Mouse (Mus musculus) MEL (cell line): ENCODE measurements at regions not wholly inside any gene's neighbourhood (a gene's known extent, or its start where the extent isn't known, plus 50 kb on each side); places are given as distances from the start of the nearest gene placed in this dataset.

Experiments
- DNase-seq: peaks from one replicate; pipeline ENCODE4 v3.0.0; 2011; ENCODE audit warnings: low read depth, low spot score
- H3K27ac ChIP-seq: 2 replicates; pipeline ENCODE4 v1.5.1; 2012; ENCODE audit warnings: low read depth, mild to moderate bottlenecking, control low read depth, low read length, moderate library complexity; ENCODE audit not compliant: control insufficient read depth
- H3K27me3 ChIP-seq, 2 experiments: fragments of 150-350 bp in 1 of 2; sonication (generic) in 1 of 2; 2 replicates each; pipeline ENCODE4 v1.6.1; 2012; ENCODE audit warnings: low read length in 2 of 2, mild to moderate bottlenecking in 2 of 2, improper control_type of control experiment in 1 of 2, moderate library complexity in 1 of 2; ENCODE audit not compliant: insufficient read depth in 2 of 2, control insufficient read depth in 1 of 2
- H3K36me3 ChIP-seq, 2 experiments: 2 replicates each; pipeline ENCODE4 v1.6.1; 2012 to 2014; ENCODE audit warnings: low read length in 2 of 2, improper control_type of control experiment in 1 of 2, inconsistent platforms in 1 of 2, mild to moderate bottlenecking in 1 of 2; ENCODE audit not compliant: insufficient read depth in 2 of 2, control insufficient read depth in 1 of 2
- H3K4me1 ChIP-seq, 2 experiments: fragments of 150-350 bp in 1 of 2; sonication (generic) in 1 of 2; 2 replicates each; pipeline ENCODE4 v1.6.1; 2012; ENCODE audit warnings: low read length in 2 of 2, improper control_type of control experiment in 1 of 2, mild to moderate bottlenecking in 1 of 2; ENCODE audit not compliant: insufficient read depth in 2 of 2, control insufficient read depth in 1 of 2
- H3K4me3 ChIP-seq, 2 experiments: fragments of 150-350 bp in 1 of 2; sonication (generic) in 1 of 2; 2 replicates each; pipeline ENCODE4 v1.5.1; 2012; ENCODE audit warnings: low read depth in 2 of 2, low read length in 2 of 2, mild to moderate bottlenecking in 2 of 2, moderate library complexity in 2 of 2, control low read depth in 1 of 2, improper control_type of control experiment in 1 of 2; ENCODE audit not compliant: control insufficient read depth in 1 of 2, insufficient read depth in 1 of 2
- H3K79me2 ChIP-seq: 2 replicates; pipeline ENCODE4 v1.6.1; 2012; ENCODE audit warnings: mild to moderate bottlenecking, low read length, moderate library complexity; ENCODE audit not compliant: control insufficient read depth, poor library complexity, insufficient read depth
- H3K9ac ChIP-seq: 2 replicates; pipeline ENCODE4 v1.6.1; 2012; ENCODE audit warnings: low read depth, mild to moderate bottlenecking, control low read depth, low read length, moderate library complexity; ENCODE audit not compliant: control insufficient read depth, poor library complexity, severe bottlenecking
- H3K9me3 ChIP-seq: fragments of 150-350 bp; sonication (generic); replicated peaks from 2 replicates; pipeline ENCODE4 v1.6.1; 2012; ENCODE audit warnings: mild to moderate bottlenecking, low read length, improper control_type of control experiment, moderate library complexity; ENCODE audit not compliant: insufficient read depth
- BHLHE40 ChIP-seq: IDR thresholded peaks from 2 replicates; pipeline ENCODE4 v1.6.1; 2012; ENCODE audit warnings: low read depth, mild to moderate bottlenecking, inconsistent platforms, low read length, improper control_type of control experiment, borderline replicate concordance
- CHD1 ChIP-seq: IDR thresholded peaks from 2 replicates; pipeline ENCODE4 v1.6.1; 2012; ENCODE audit warnings: low read depth, mild to moderate bottlenecking, inconsistent platforms, low read length, improper control_type of control experiment
- CHD2 ChIP-seq: IDR thresholded peaks from 2 replicates; pipeline ENCODE4 v1.6.1; 2011; ENCODE audit warnings: low read length, improper control_type of control experiment
- CTCF ChIP-seq, 3 experiments: IDR thresholded peaks in 2 of 3; conservative IDR thresholded peaks in 1 of 3; 2 replicates each; pipeline ENCODE4 v1.5.1; 2011 to 2012; ENCODE audit warnings: low read length in 3 of 3, low read depth in 2 of 3, mild to moderate bottlenecking in 2 of 3, improper control_type of control experiment in 1 of 3, inconsistent platforms in 1 of 3, mixed read lengths in 1 of 3, moderate library complexity in 1 of 3; ENCODE audit not compliant: control insufficient read depth in 1 of 3, insufficient read depth in 1 of 3, poor library complexity in 1 of 3, severe bottlenecking in 1 of 3
- E2F4 ChIP-seq: IDR thresholded peaks from 2 replicates; pipeline ENCODE4 v1.6.1; 2011; ENCODE audit warnings: low read depth, low read length, improper control_type of control experiment, borderline replicate concordance
- ELF1 ChIP-seq: IDR thresholded peaks from 2 replicates; pipeline ENCODE4 v1.6.1; 2014; ENCODE audit warnings: low read depth, mild to moderate bottlenecking, inconsistent platforms, low read length, improper control_type of control experiment, moderate library complexity
- JUND ChIP-seq: IDR thresholded peaks from 2 replicates; pipeline ENCODE4 v1.6.1; 2011; ENCODE audit warnings: low read depth, mild to moderate bottlenecking, improper control_type of control experiment, low read length
- MAFK ChIP-seq: IDR thresholded peaks from 2 replicates; pipeline ENCODE4 v1.6.1; 2011; ENCODE audit warnings: low read depth, mild to moderate bottlenecking, low read length, improper control_type of control experiment, borderline replicate concordance
- MAZ ChIP-seq: IDR thresholded peaks from 2 replicates; pipeline ENCODE4 v1.6.1; 2012; ENCODE audit warnings: low read depth, mild to moderate bottlenecking, inconsistent platforms, low read length, improper control_type of control experiment
- MEF2A ChIP-seq: IDR thresholded peaks from 2 replicates; pipeline ENCODE4 v1.6.1; 2014; ENCODE audit warnings: low read depth, mild to moderate bottlenecking, inconsistent platforms, low read length, improper control_type of control experiment; ENCODE audit not compliant: poor library complexity, insufficient replicate concordance, severe bottlenecking; ENCODE audit errors: extremely low read depth
- MXI1 ChIP-seq: IDR thresholded peaks from 2 replicates; pipeline ENCODE4 v1.6.1; 2011; ENCODE audit warnings: mild to moderate bottlenecking, low read depth, low read length, improper control_type of control experiment
- MYB ChIP-seq: IDR thresholded peaks from 2 replicates; pipeline ENCODE4 v1.6.1; 2011; ENCODE audit warnings: mild to moderate bottlenecking, low read depth, low read length, improper control_type of control experiment
- POLR2A ChIP-seq, 2 experiments: IDR thresholded peaks; 2 replicates each; pipeline ENCODE4 v1.6.1; 2011 to 2012; ENCODE audit warnings: low read length in 2 of 2, mild to moderate bottlenecking in 2 of 2, control low read depth in 1 of 2, improper control_type of control experiment in 1 of 2, low read depth in 1 of 2, moderate library complexity in 1 of 2; ENCODE audit not compliant: control insufficient read depth in 1 of 2, insufficient read depth in 1 of 2, poor library complexity in 1 of 2
- RAD21 ChIP-seq: IDR thresholded peaks from 2 replicates; pipeline ENCODE4 v1.6.1; 2011; ENCODE audit warnings: mild to moderate bottlenecking, low read depth, low read length, improper control_type of control experiment
- RCOR1 ChIP-seq: IDR thresholded peaks from 2 replicates; pipeline ENCODE4 v1.6.1; 2012; ENCODE audit warnings: low read depth, mild to moderate bottlenecking, inconsistent platforms, low read length, improper control_type of control experiment
- SMC3 ChIP-seq: IDR thresholded peaks from 2 replicates; pipeline ENCODE4 v1.6.1; 2011; ENCODE audit warnings: low read depth, low read length, improper control_type of control experiment
- TAL1 ChIP-seq: IDR thresholded peaks from 2 replicates; pipeline ENCODE4 v1.6.1; 2012; ENCODE audit warnings: mild to moderate bottlenecking, inconsistent platforms, low read length, moderate library complexity, mixed read lengths
- TCF12 ChIP-seq: IDR thresholded peaks from 2 replicates; pipeline ENCODE4 v1.6.1; 2014; ENCODE audit warnings: low read depth, mild to moderate bottlenecking, inconsistent platforms, low read length, improper control_type of control experiment, moderate library complexity
- USF1 ChIP-seq: IDR thresholded peaks from 2 replicates; pipeline ENCODE4 v1.6.1; 2014; ENCODE audit warnings: low read depth, mild to moderate bottlenecking, inconsistent platforms, low read length, improper control_type of control experiment, moderate library complexity
- USF2 ChIP-seq, 2 experiments: IDR thresholded peaks; 2 replicates each; pipeline ENCODE4 v1.6.1; 2011 to 2012; ENCODE audit warnings: improper control_type of control experiment in 2 of 2, low read length in 2 of 2, borderline replicate concordance in 1 of 2, inconsistent platforms in 1 of 2, low read depth in 1 of 2, mild to moderate bottlenecking in 1 of 2; ENCODE audit not compliant: insufficient read depth in 1 of 2
- ZMIZ1 ChIP-seq: IDR thresholded peaks from 2 replicates; pipeline ENCODE4 v1.6.1; 2012; ENCODE audit warnings: low read depth, mild to moderate bottlenecking, inconsistent platforms, low read length, improper control_type of control experiment, moderate library complexity
- ZNF384 ChIP-seq: IDR thresholded peaks from 2 replicates; pipeline ENCODE4 v1.6.1; 2012; ENCODE audit warnings: low read depth, mild to moderate bottlenecking, inconsistent platforms, low read length, improper control_type of control experiment

GRCm38 (mm10) chr4:12538694-12539121, 366.9 kb upstream of the Fam92a start:
- Histone ChIP-seq H3K4me3 (no peak overlapping the region), H3K27ac (no peak overlapping the region), H3K27me3 (no peaks in the 10 kb centered on the region), H3K79me2 (no peaks in the 10 kb centered on the region), H3K9ac (no peak overlapping the region), H3K4me1 (no peaks in the 10 kb centered on the region), H3K9me3 (no peaks in the 10 kb centered on the region), H3K36me3 (no peaks in the 10 kb centered on the region)
- TF ChIP-seq RAD21 (peak; percentile 34), USF1 (no peak), MAFK (no peak), SMC3 (0 out of 2 replicates have a peak, but pooled peaks have one; percentile 21), CHD1 (no peak), USF2 (IDR thresholded peaks at IDR 0.05; ENCODE audit: borderline replicate concordance in 1 of 2, insufficient read depth in 1 of 2, low read depth in 1 of 2, low read length in 2 of 2) (no peak), CTCF (IDR thresholded peaks at IDR 0.05 in 2 of 3, conservative IDR thresholded peaks at IDR 0.05 in 1 of 3; ENCODE audit: control insufficient read depth in 1 of 3, insufficient read depth in 1 of 3, low read depth in 2 of 3, low read length in 3 of 3, poor library complexity in 1 of 3, severe bottlenecking in 1 of 3) (peak in 1 of 3 experiments; percentile 21; a peak in 2 of 6 replicates), ZMIZ1 (no peak), POLR2A (IDR thresholded peaks at IDR 0.05; ENCODE audit: control insufficient read depth in 1 of 2, insufficient read depth in 1 of 2, low read depth in 1 of 2, low read length in 2 of 2, poor library complexity in 1 of 2) (no peak), BHLHE40 (no peak), TCF12 (no peak), ELF1 (no peak)
- peak; percentile 2 for DNase-seq

DNA sequence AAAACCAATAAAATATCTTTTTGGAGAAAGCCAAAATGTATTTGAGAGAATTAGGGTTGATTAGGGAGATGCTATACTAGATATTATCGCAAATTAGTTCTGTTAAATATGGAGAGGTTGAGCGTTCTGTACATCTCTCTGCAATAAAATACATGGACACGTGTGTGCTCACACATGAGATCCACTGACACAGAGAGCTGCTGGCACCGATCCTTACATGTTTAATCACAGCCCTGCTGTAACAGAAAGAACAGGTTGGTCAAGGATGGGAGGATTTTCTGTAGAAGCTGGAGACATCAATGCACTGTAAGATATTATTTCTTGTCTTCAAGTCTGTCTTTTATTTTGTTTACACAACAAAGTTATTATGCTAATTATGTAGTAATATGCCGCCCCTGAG, 366.2 kb upstream of the Fam92a start:
- H3K4me3 ChIP-seq: no peak overlapping the region
- TF ChIP-seq CHD2 (no peak), BHLHE40 (no peak), USF2 (IDR thresholded peaks at IDR 0.05; ENCODE audit: borderline replicate concordance in 1 of 2, insufficient read depth in 1 of 2, low read depth in 1 of 2, low read length in 2 of 2) (no peak), JUND (no peak), MXI1 (no peak), ZNF384 (no peak), SMC3 (no peak), RAD21 (no peak), TCF12 (no peak), MYB (no peak), RCOR1 (no peak), MAZ (no peak), TAL1 (no peak), MEF2A (no peak), E2F4 (no peak), MAFK (no peak)
- H3K36me3 ChIP-seq: no peaks in the 10 kb centered on the region
- no peaks in the 10 kb centered on the region for H3K27me3 ChIP-seq
- DNase-seq: no peak
- no peaks in the 10 kb centered on the region for H3K9me3 ChIP-seq
- H3K4me1 ChIP-seq: no peaks in the 10 kb centered on the region
- H3K27ac ChIP-seq: no peak overlapping the region
- H3K79me2 ChIP-seq: no peaks in the 10 kb centered on the region
- no peak overlapping the region for H3K9ac ChIP-seq
